Mouse (Mus musculus) myocyte (in vitro differentiated cells): ENCODE data around the gene Heatr5a. TPM values are rescaled to one million over a fixed set of nuclear protein-coding genes. Genes with fewer than 3 reads are reported as not detected.

Source experiments
- H3K27me3 ChIP-seq: one replicate; pipeline ENCODE4 v1.6.1; 2011; ENCODE audit not compliant: control insufficient read depth, insufficient read depth, insufficient read length
- H3K36me3 ChIP-seq: one replicate; pipeline ENCODE4 v1.6.1; 2011; ENCODE audit not compliant: control insufficient read depth, insufficient read depth
- H3K4me2 ChIP-seq: one replicate; pipeline ENCODE4 v1.6.1; 2011; ENCODE audit warnings: low read depth, control low read depth
- H3K4me3 ChIP-seq: one replicate; pipeline ENCODE4 v1.5.1; 2011; ENCODE audit warnings: mild to moderate bottlenecking, control low read depth, moderate library complexity
- H3K79me2 ChIP-seq: one replicate; pipeline ENCODE4 v1.6.1; 2011; ENCODE audit not compliant: control insufficient read depth, insufficient read depth
- H3ac ChIP-seq: one replicate; pipeline ENCODE4 v1.6.1; 2011; ENCODE audit not compliant: control insufficient read depth, insufficient read length
- CEBPB ChIP-seq: IDR thresholded peaks from 2 replicates; pipeline ENCODE4 v1.6.1; 2011; ENCODE audit warnings: mild to moderate bottlenecking, moderate library complexity; ENCODE audit not compliant: poor library complexity, insufficient read depth, severe bottlenecking
- E2F4 ChIP-seq: IDR thresholded peaks from one replicate; pipeline ENCODE4 v1.6.1; 2011; ENCODE audit warnings: mild to moderate bottlenecking, control low read depth, moderate library complexity; ENCODE audit not compliant: insufficient read depth
- MAX ChIP-seq: IDR thresholded peaks from one replicate; pipeline ENCODE4 v1.6.1; 2011; ENCODE audit warnings: low read depth, mild to moderate bottlenecking, control low read depth
- MYOD1 ChIP-seq, 3 experiments: IDR thresholded peaks; one replicate each; pipeline ENCODE4 v1.6.1; 2011; ENCODE audit warnings: control low read depth in 2 of 3, low read depth in 2 of 3, mild to moderate bottlenecking in 2 of 3, moderate library complexity in 1 of 3; ENCODE audit not compliant: insufficient read length in 2 of 3, control insufficient read depth in 1 of 3
- MYOG ChIP-seq, 3 experiments: IDR thresholded peaks; one replicate each; pipeline ENCODE4 v1.6.1; 2011; ENCODE audit warnings: control low read depth in 2 of 3, low read depth in 2 of 3, mild to moderate bottlenecking in 2 of 3; ENCODE audit not compliant: insufficient read length in 2 of 3, control insufficient read depth in 1 of 3, insufficient read depth in 1 of 3
- POLR2A ChIP-seq: IDR thresholded peaks from one replicate; pipeline ENCODE4 v1.6.1; 2011; ENCODE audit warnings: low read depth, mild to moderate bottlenecking, control low read depth, moderate library complexity; ENCODE audit not compliant: insufficient read length
- POLR2AphosphoS2 ChIP-seq: IDR thresholded peaks from one replicate; pipeline ENCODE4 v1.6.1; 2011; ENCODE audit warnings: low read depth, control low read depth; ENCODE audit not compliant: insufficient read length
- REST ChIP-seq: IDR thresholded peaks from one replicate; pipeline ENCODE4 v1.6.1; 2011; ENCODE audit warnings: mild to moderate bottlenecking, control low read depth, moderate library complexity; ENCODE audit not compliant: insufficient read depth, insufficient read length
- SRF ChIP-seq: IDR thresholded peaks from one replicate; pipeline ENCODE4 v1.6.1; 2011; ENCODE audit warnings: low read depth; ENCODE audit not compliant: control insufficient read depth, insufficient read length
- TCF12 ChIP-seq: IDR thresholded peaks from one replicate; pipeline ENCODE4 v1.6.1; 2011; ENCODE audit warnings: mild to moderate bottlenecking, control low read depth; ENCODE audit not compliant: poor library complexity, insufficient read depth, severe bottlenecking
- TCF3 ChIP-seq: IDR thresholded peaks from one replicate; pipeline ENCODE4 v1.6.1; 2011; ENCODE audit warnings: low read depth, control low read depth; ENCODE audit not compliant: insufficient read length
- USF1 ChIP-seq: IDR thresholded peaks from one replicate; pipeline ENCODE4 v1.6.1; 2011; ENCODE audit warnings: low read depth, mild to moderate bottlenecking, control low read depth, moderate library complexity
- polyA plus RNA-seq: library from polyadenylated mRNA; unstranded; fragments of >200 nt; fragmentation: generic; extraction: Trizol; gene quantifications from one replicate; pipeline ENCODE4 v1.2.1, GENCODE M21; 2012; ENCODE audit warnings: missing spikeins

Gene Heatr5a
- polyA plus RNA-seq, 1 experiment = 10.3 TPM

DNA sequence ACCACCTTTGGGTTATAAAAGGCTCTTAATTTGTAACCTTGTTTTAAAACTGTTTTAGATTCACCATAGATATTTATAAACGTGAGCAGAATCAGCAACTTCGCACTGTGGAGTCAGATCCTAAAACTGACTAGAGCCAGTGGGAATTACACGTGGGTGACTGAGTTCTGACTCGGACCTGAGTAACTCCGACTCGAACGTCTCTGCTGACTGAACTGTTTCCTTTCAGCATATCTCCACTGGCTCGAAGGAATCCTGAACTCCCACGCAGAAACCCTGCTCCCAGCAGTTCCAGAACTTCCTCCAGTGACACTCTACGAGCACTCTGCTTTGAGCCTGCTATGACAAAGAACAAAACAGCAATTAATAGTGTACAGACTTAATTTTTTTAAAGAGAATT, 18.8 kb downstream of the Heatr5a start:
- no peak for TF ChIP-seq REST
- Histone ChIP-seq H3ac (no peak overlapping the region), H3K4me2 (peak overlapping the region; percentile 5), H3K79me2 (no peaks in the 10 kb centered on the region), H3K36me3 (peaks cover 40% of the 10 kb centered on the region), H3K27me3 (no peaks in the 10 kb centered on the region), H3K4me3 (no peak overlapping the region)

- H3K4me3 ChIP-seq = no peak overlapping the region
- H3ac ChIP-seq = no peak overlapping the region
- TF ChIP-seq CEBPB = no peak
- TF ChIP-seq SRF = no peak
- TF ChIP-seq TCF3 = no peak
- TF ChIP-seq POLR2A = no peak
- TF ChIP-seq E2F4 = no peak
- no peak for TF ChIP-seq MYOG (IDR thresholded peaks at IDR 0.05; ENCODE audit: control insufficient read depth in 1 of 3, insufficient read depth in 1 of 3, insufficient read length in 2 of 3, low read depth in 2 of 3)
- no peak for TF ChIP-seq MAX
- no peak for TF ChIP-seq TCF12
- no peak for TF ChIP-seq MYOD1 (IDR thresholded peaks at IDR 0.05; ENCODE audit: control insufficient read depth in 1 of 3, insufficient read length in 2 of 3, low read depth in 2 of 3)
- TF ChIP-seq USF1 = no peak
- TF ChIP-seq POLR2AphosphoS2 = no peak
- H3K27me3 ChIP-seq = no peaks in the 10 kb centered on the region
- peaks cover 39% of the 10 kb centered on the region for H3K36me3 ChIP-seq
- H3K4me2 ChIP-seq = peak overlapping the region; percentile 46
- no peaks in the 10 kb centered on the region for H3K79me2 ChIP-seq
These were observed 23.6 kb downstream of the Heatr5a start for GRCm38 (mm10) chr12:51947498-51947945.

GRCm38 (mm10) chr12:51945331-51945730, 25.8 kb downstream of the Heatr5a start:
- peaks cover 29% of the 10 kb centered on the region for H3K36me3 ChIP-seq
- no peak overlapping the region for H3K4me3 ChIP-seq
- H3ac ChIP-seq = no peak overlapping the region
- no peak overlapping the region for H3K4me2 ChIP-seq
- no peaks in the 10 kb centered on the region for H3K79me2 ChIP-seq
- TF ChIP-seq MAX = no peak
- no peak for TF ChIP-seq POLR2AphosphoS2
- no peak for TF ChIP-seq E2F4
- TF ChIP-seq TCF12 = no peak
- TF ChIP-seq SRF = no peak
- no peak for TF ChIP-seq POLR2A
- no peak for TF ChIP-seq REST
- H3K27me3 ChIP-seq = no peaks in the 10 kb centered on the region

DNA sequence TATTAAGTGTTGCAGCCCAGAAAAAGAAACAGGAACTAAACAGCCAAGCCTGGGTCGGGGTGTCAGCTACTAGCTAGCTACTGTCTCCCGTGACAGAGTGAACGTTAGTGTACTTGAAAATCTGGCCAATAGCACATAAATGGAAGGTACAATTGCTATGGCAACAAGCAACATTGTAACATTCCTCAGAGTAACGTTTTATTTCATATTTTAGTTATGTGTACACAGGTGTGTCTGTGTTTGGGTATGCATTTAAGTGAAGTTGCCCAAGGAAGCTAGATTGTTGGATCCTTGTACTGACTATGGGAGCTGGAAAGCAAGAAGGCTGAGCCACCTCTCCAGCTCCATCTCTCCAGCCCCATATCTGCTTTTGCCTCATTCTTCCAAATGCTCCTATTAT, 31.3 kb downstream of the Heatr5a start:
- Histone ChIP-seq H3K27me3 (no peaks in the 10 kb centered on the region), H3K4me2 (no peak overlapping the region), H3K79me2 (no peaks in the 10 kb centered on the region), H3K36me3 (peaks cover 8% of the 10 kb centered on the region), H3K4me3 (no peak overlapping the region), H3ac (no peak overlapping the region)
- TF ChIP-seq POLR2A = no peak
- TF ChIP-seq POLR2AphosphoS2 = no peak
- no peak for TF ChIP-seq MAX
- TF ChIP-seq TCF3 = no peak
- no peak for TF ChIP-seq MYOD1 (IDR thresholded peaks at IDR 0.05; ENCODE audit: control insufficient read depth in 1 of 3, insufficient read length in 2 of 3, low read depth in 2 of 3)
- TF ChIP-seq TCF12 = no peak
- no peak for TF ChIP-seq MYOG (IDR thresholded peaks at IDR 0.05; ENCODE audit: control insufficient read depth in 1 of 3, insufficient read depth in 1 of 3, insufficient read length in 2 of 3, low read depth in 2 of 3)
- no peak for TF ChIP-seq CEBPB
- TF ChIP-seq USF1 = no peak

DNA sequence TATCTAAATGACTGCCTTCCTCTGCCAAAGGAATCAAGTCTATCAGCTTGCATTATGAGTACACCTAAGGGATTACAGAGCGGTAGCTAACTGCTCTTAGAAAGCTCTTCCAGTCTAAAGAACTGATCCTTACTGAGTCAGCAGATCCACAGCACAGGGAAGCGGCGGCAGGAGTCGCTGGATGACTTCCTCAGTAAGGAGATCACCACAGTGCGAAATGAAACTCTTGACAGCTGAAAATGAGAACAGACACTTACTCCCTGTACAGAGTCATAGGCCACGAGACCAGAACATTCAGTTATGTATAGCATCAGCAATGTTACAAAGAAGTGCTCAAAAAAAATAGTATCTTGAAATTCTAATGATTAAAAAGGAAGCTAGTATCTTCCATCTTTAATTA, 33.2 kb downstream of the Heatr5a start:
- H3K36me3 ChIP-seq = peaks cover 11% of the 10 kb centered on the region
- H3K27me3 ChIP-seq = no peaks in the 10 kb centered on the region
- H3K4me2 ChIP-seq = no peak overlapping the region
- no peaks in the 10 kb centered on the region for H3K79me2 ChIP-seq
- TF ChIP-seq CEBPB (no peak), POLR2AphosphoS2 (no peak), REST (no peak), USF1 (no peak), SRF (no peak), MYOG (IDR thresholded peaks at IDR 0.05; ENCODE audit: control insufficient read depth in 1 of 3, insufficient read depth in 1 of 3, insufficient read length in 2 of 3, low read depth in 2 of 3) (no peak), E2F4 (no peak), TCF3 (no peak), POLR2A (no peak), TCF12 (no peak), MYOD1 (IDR thresholded peaks at IDR 0.05; ENCODE audit: control insufficient read depth in 1 of 3, insufficient read length in 2 of 3, low read depth in 2 of 3) (no peak), MAX (no peak)
- H3ac ChIP-seq = no peak overlapping the region
- H3K4me3 ChIP-seq = no peak overlapping the region
